Mouse (Mus musculus) limb, embryonic 11.5 days (tissue): Measurements from ENCODE around the gene 4930590J08Rik. TPM values are rescaled to one million over a fixed set of nuclear protein-coding genes. Genes with fewer than 3 reads are reported as not detected.

Source experiments
- ATAC-seq: fragments of 200-750 bp; cut with Nextera tagmentation; 2 replicates; pipeline ENCODE4 v1.8.0; 2017; ENCODE audit warnings: low read depth; ENCODE audit not compliant: insufficient number of reproducible peaks, low FRiP score, low TSS enrichment
- DNase-seq: peaks from one replicate; pipeline ENCODE4 v3.0.0-alpha.2; 2015; ENCODE audit warnings: low spot score
- H3K27ac ChIP-seq: fragments of 300-500 bp; sonication (generic); replicated peaks from 2 replicates; pipeline ENCODE4 v1.5.1; 2014; ENCODE audit warnings: low read depth, mild to moderate bottlenecking, low read length
- H3K27me3 ChIP-seq: fragments of 300-500 bp; sonication (generic); 2 replicates; pipeline ENCODE4 v1.6.1; 2014; ENCODE audit warnings: mild to moderate bottlenecking, low read length, mixed read lengths; ENCODE audit not compliant: control insufficient read depth, insufficient read depth
- H3K36me3 ChIP-seq: fragments of 300-500 bp; sonication (generic); 2 replicates; pipeline ENCODE4 v1.6.1; 2014; ENCODE audit warnings: mild to moderate bottlenecking, low read length, moderate library complexity, mixed read lengths; ENCODE audit not compliant: control insufficient read depth, insufficient read depth
- H3K4me1 ChIP-seq: fragments of 300-500 bp; sonication (generic); 2 replicates; pipeline ENCODE4 v1.6.1; 2014; ENCODE audit warnings: low read length, mixed read lengths; ENCODE audit not compliant: control insufficient read depth, insufficient read depth
- H3K4me2 ChIP-seq: fragments of 300-500 bp; sonication (generic); 2 replicates; pipeline ENCODE4 v1.6.1; 2014; ENCODE audit warnings: low read depth, mild to moderate bottlenecking, moderate library complexity; ENCODE audit not compliant: severe bottlenecking
- H3K4me3 ChIP-seq: fragments of 300-500 bp; sonication (generic); 2 replicates; pipeline ENCODE4 v1.5.1; 2014; ENCODE audit warnings: low read depth, low read length
- H3K9ac ChIP-seq: fragments of 300-500 bp; sonication (generic); 2 replicates; pipeline ENCODE4 v1.6.1; 2014; ENCODE audit warnings: mild to moderate bottlenecking, low read length
- H3K9me3 ChIP-seq: fragments of 300-500 bp; sonication (generic); 2 replicates; pipeline ENCODE4 v1.6.1; 2016; ENCODE audit warnings: low read length; ENCODE audit not compliant: control insufficient read depth
- WGBS: fragments of 180-500 bp; shearing (Covaris S2); extraction: QIAGEN DNeasy Blood & Tissue Kit; methylation state at CpG from one replicate; pipeline ENCODE4 v1.1.7; 2014; 5-methylcytosine and 5-hydroxymethylcytosine counted together
- polyA plus RNA-seq: library from polyadenylated mRNA; unstranded; fragments of >200 nt; fragmentation: Nextera tagmentation; extraction: Ambion mirVana; gene quantifications from 2 replicates; pipeline ENCODE4 v1.2.1, GENCODE M21; 2014

4930590J08Rik gene
- polyA plus RNA-seq, 1 experiment from 2014 or later, result 0.73 TPM

GRCm38 (mm10) chr6:91996072-91996471 is 93.5 kb downstream of the 4930590J08Rik start:
- Histone ChIP-seq H3K27me3 (no peaks in the 10 kb centered on the region), H3K4me2 (no peak overlapping the region), H3K4me3 (no peak overlapping the region), H3K4me1 (no peaks in the 10 kb centered on the region), H3K9ac (no peak overlapping the region), H3K27ac (no peak overlapping the region), H3K9me3 (no peaks in the 10 kb centered on the region), H3K36me3 (no peaks in the 10 kb centered on the region)
- ATAC-seq, result no peak
- no peak for DNase-seq
- WGBS, result 68% methylated on average over 8 of the region's 8 CpGs

Other genes starting within 250 kb of the 4930590J08Rik start
- gene Slc6a6, start 218.8 kb upstream of the 4930590J08Rik start, polyA plus RNA-seq, result 34.4 and 36.1 TPM in 2 replicates
- gene Grip2, start 75.6 kb upstream of the 4930590J08Rik start, polyA plus RNA-seq, result 0.16 and 0.33 TPM in 2 replicates
- 43.3 and 46.1 TPM in 2 replicates for gene Ccdc174, start 24.8 kb upstream of the 4930590J08Rik start, polyA plus RNA-seq
- 3.5 and 4.2 TPM in 2 replicates for gene Fgd5, start 76.1 kb downstream of the 4930590J08Rik start, polyA plus RNA-seq
- 21.2 and 22.3 TPM in 2 replicates for gene Nr2c2, start 188.6 kb downstream of the 4930590J08Rik start, polyA plus RNA-seq